Mouse (Mus musculus): Measurements from ENCODE around the gene Duox2. TPM values are rescaled to one million over a fixed set of nuclear protein-coding genes. Genes with fewer than 3 reads are reported as not detected.

Gene Duox2
- total RNA-seq, 1 experiment from 2014 or later, result not detected

DNA sequence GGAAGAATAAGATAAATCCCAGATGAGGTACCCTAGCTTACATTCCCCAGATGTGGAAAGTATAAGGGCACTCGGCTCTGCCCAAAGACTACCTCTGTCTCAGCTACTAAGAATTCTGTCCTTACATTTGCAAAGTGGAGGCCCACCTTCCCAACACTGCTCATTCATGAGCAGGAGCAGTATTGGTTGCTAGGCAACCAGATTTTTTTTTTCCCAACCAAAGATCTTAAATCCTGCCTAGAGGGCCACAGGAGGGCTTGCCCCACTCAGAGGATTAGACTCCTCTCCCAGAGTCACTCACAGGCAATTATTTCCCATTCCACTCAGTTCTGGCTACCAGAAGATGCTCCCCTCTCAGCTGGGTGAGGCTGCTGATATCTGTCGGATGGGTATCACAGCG lies 33.6 kb downstream of the Duox2 start:
- ATAC-seq (replicated peaks in 1 of 2; ENCODE audit: insufficient read depth in 1 of 2, low FRiP score in 2 of 2, low TSS enrichment in 1 of 2, low read depth in 1 of 2, poor library complexity in 2 of 2, severe bottlenecking in 2 of 2), result no peak

GRCm38 (mm10) chr2:122260729-122261128 lies 37.5 kb downstream of the Duox2 start:
- no peak for ATAC-seq (replicated peaks in 1 of 2; ENCODE audit: insufficient read depth in 1 of 2, low FRiP score in 2 of 2, low TSS enrichment in 1 of 2, low read depth in 1 of 2, poor library complexity in 2 of 2, severe bottlenecking in 2 of 2)

GRCm38 (mm10) chr2:122255997-122256396 lies 42.3 kb downstream of the Duox2 start:
- no peak for ATAC-seq (replicated peaks in 1 of 2; ENCODE audit: insufficient read depth in 1 of 2, low FRiP score in 2 of 2, low TSS enrichment in 1 of 2, low read depth in 1 of 2, poor library complexity in 2 of 2, severe bottlenecking in 2 of 2)

DNA sequence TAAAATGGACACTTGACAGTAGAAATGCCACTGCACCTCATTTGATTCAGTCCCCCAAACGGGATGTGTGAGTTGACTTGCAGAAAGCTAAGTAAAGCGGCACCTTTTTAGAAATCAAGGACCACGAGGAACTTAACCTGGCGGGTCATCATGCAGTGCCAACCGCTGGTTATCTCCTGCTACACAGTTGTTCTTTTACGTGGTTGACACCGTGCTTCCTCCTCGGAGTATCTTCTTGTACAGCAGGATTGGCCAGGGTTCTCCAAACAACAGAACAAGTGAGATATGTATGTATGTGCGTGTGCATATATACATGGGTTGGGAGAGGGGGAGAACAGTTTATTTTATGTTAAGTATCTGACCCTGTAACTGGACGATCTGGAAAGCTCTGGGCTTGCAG lies 50.5 kb downstream of the Duox2 start:
- no peak for ATAC-seq (replicated peaks in 1 of 2; ENCODE audit: insufficient read depth in 1 of 2, low FRiP score in 2 of 2, low TSS enrichment in 1 of 2, low read depth in 1 of 2, poor library complexity in 2 of 2, severe bottlenecking in 2 of 2)

DNA sequence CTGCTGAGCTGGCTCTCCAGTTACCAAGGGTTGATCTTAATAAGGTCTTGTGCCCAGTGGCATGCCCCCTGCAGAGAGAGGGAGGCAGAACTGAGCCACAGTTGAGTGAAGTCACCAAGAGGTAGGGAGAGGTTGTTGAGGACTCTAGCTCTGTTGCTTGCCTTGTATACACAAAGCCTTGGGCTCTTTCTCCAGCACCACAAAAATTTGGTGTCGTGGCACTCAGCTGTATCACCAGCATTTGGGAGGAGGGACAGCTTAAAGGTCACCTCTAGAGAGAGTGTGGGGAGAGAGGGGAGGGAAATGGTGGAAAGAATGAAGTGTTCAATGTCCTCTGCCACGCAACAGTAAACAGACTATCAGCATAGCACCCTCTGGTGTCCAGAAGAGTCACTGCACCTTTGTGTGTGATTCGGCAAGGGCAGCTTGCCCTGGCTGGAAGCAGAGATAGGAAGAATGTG lies 54.5 kb downstream of the Duox2 start:
- ATAC-seq (replicated peaks in 1 of 2; ENCODE audit: insufficient read depth in 1 of 2, low FRiP score in 2 of 2, low TSS enrichment in 1 of 2, low read depth in 1 of 2, poor library complexity in 2 of 2, severe bottlenecking in 2 of 2), result peak; percentile 83 to 89

DNA sequence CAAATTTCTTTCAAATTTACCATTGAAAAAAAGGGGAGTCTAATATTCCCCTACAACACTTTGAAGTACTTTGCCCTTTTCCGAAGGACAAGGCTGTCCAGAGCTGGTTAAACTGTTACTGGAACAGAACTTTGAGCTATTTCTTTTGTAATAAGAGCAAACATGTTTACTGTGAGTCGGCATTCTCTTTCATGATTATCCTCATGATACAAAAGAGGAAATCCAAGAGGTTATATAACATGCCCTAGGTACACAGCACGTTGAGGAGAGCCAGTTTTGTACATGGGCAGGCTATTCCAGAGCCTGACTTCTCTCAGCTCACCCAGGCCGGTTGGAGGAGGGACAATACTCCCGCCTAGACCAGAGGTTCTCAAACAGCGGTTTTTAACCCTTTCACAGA lies 56.3 kb downstream of the Duox2 start:
- no peak for ATAC-seq (replicated peaks in 1 of 2; ENCODE audit: insufficient read depth in 1 of 2, low FRiP score in 2 of 2, low TSS enrichment in 1 of 2, low read depth in 1 of 2, poor library complexity in 2 of 2, severe bottlenecking in 2 of 2)

GRCm38 (mm10) chr2:122241226-122241625 lies 57.0 kb downstream of the Duox2 start:
- no peak for ATAC-seq (replicated peaks in 1 of 2; ENCODE audit: insufficient read depth in 1 of 2, low FRiP score in 2 of 2, low TSS enrichment in 1 of 2, low read depth in 1 of 2, poor library complexity in 2 of 2, severe bottlenecking in 2 of 2)

DNA sequence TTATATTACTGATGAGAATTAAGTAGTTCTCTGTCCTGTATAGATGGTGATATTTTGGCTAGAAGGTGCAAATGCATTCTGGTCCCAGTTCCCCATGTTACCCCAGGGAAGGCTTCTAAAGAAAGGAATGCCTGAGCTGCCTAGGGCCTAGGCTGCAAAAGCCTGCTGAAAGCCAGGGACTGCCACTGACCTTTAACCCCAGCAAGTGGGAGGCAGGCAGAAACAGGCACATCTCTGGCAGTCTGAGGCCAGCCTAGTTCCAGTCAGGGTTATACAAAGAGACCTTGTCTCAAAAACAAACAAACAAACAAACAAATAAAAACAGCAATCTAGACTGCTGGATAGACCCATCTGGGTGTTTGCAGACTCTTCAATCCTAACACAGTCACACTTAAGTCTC lies 57.5 kb downstream of the Duox2 start:
- no peak for ATAC-seq (replicated peaks in 1 of 2; ENCODE audit: insufficient read depth in 1 of 2, low FRiP score in 2 of 2, low TSS enrichment in 1 of 2, low read depth in 1 of 2, poor library complexity in 2 of 2, severe bottlenecking in 2 of 2)

DNA sequence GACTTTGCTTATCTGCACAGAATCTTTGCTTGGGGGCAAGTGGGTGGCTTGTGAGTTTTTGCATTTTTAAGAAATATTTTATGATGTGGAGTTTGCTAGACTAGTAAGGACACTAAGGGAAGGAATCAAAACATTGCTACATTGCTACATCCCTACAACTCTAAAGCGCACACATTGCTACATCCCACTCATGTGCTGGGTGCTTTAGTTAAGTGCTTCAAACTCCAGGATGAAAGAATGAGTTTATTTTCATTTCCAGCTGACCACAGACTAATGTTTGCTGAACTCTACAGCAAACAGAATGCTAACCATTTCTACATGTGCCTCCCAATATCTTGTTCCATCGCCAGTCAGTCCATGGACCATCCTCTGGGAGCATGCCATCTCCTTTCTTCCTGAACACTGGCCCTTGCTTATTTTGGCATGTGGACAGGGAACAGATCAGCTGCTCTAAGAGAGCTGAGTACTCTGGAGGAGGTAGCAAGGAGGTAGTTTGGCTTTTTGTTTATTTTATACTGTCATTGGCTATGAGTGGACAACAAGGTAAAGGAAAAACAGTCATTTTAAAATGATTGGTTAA lies 60.3 kb downstream of the Duox2 start:
- no peak for ATAC-seq (replicated peaks in 1 of 2; ENCODE audit: insufficient read depth in 1 of 2, low FRiP score in 2 of 2, low TSS enrichment in 1 of 2, low read depth in 1 of 2, poor library complexity in 2 of 2, severe bottlenecking in 2 of 2)

DNA sequence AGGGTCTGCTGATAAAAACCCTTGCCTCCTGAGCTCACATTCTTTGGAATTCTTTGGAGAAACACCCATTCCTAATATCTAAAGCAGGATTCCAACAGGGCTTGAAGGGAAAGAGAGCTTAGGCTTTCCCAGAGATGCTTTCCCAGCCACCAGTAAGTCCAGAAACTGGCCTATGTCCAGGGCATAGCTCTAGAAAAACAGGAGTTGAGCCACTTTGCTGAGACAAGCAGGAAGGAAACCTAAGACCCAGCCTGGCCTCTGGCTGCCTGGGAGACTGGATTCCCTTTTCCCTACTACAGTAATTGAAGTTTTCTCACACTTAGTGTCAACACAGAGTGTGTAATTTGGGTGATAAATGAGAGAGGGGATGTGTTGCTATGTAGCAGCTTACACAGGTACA lies 61.9 kb downstream of the Duox2 start:
- no peak for ATAC-seq (replicated peaks in 1 of 2; ENCODE audit: insufficient read depth in 1 of 2, low FRiP score in 2 of 2, low TSS enrichment in 1 of 2, low read depth in 1 of 2, poor library complexity in 2 of 2, severe bottlenecking in 2 of 2)

GRCm38 (mm10) chr2:122235425-122235824 lies 62.8 kb downstream of the Duox2 start:
- peak in 1 of 2 experiments; percentile 8; a peak in 1 of 4 replicates for ATAC-seq (replicated peaks in 1 of 2; ENCODE audit: insufficient read depth in 1 of 2, low FRiP score in 2 of 2, low TSS enrichment in 1 of 2, low read depth in 1 of 2, poor library complexity in 2 of 2, severe bottlenecking in 2 of 2)

GRCm38 (mm10) chr2:122234611-122235288 lies 63.5 kb downstream of the Duox2 start, which contains the start of gene Sord:
Sord (plus strand) TSS chr2:122234749.
- ATAC-seq (replicated peaks in 1 of 2; ENCODE audit: insufficient read depth in 1 of 2, low FRiP score in 2 of 2, low TSS enrichment in 1 of 2, low read depth in 1 of 2, poor library complexity in 2 of 2, severe bottlenecking in 2 of 2), result peak; percentile 81 to 87

DNA sequence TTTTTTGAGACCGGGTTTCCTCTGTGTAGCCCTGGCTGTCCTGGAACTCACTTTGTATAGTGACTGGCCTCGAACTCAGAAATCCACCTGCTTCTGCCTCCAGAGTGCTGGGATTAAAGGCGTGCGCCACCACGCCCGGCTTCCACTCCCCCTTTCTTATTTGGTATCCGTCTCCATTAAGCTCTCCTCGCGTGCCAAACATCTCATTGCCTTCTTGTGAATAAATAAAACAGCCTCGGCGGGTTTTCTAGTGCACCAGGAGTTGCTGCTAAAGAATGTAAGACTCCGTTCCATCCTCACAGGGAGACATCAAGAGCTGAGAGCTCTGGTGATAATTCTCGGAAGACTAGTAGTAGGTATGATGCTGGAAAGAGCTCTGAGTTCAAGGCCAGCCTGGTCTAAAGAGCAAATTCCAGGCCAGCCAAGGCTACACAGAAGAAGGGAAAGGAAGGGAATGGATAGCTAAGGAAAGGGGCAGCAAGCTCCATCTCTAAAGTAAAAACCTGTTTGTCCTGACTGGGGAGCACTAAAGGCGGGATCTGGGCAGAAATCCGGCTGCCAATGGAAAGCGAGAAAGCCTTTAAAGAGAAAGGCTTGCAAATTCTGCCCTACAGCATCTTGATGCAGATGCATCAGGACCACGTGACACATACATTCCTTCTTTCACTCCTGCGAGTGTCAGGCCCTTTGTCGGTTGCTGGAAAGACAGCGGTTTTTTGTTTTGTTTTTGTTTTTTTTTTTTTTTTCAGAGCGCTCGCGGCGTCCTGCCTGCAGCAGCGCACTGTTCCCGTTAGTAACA lies 64.3 kb downstream of the Duox2 start:
- peak; percentile 19 to 30; a peak in 3 of 4 replicates for ATAC-seq (replicated peaks in 1 of 2; ENCODE audit: insufficient read depth in 1 of 2, low FRiP score in 2 of 2, low TSS enrichment in 1 of 2, low read depth in 1 of 2, poor library complexity in 2 of 2, severe bottlenecking in 2 of 2)

DNA sequence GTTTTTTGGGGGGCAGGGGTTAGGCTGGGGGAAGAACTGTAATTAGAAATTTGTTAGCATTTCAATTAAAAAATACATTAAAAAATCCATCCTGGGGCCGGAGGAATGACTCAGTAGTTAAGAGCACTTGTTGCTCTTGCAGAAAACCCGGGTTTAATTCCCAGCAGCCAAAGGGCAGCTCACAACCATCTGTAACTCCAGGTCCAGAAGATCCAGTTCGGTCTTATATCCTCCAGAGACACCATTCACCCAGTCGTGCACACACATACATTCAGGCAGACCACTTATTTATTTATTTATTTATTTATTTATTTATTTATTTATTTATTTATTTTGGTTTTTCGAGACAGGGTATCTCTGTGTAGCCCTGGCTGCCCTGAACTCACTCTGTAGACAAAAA lies 64.9 kb downstream of the Duox2 start:
- ATAC-seq (replicated peaks in 1 of 2; ENCODE audit: insufficient read depth in 1 of 2, low FRiP score in 2 of 2, low TSS enrichment in 1 of 2, low read depth in 1 of 2, poor library complexity in 2 of 2, severe bottlenecking in 2 of 2), result no peak

- ATAC-seq (replicated peaks in 1 of 2; ENCODE audit: insufficient read depth in 1 of 2, low FRiP score in 2 of 2, low TSS enrichment in 1 of 2, low read depth in 1 of 2, poor library complexity in 2 of 2, severe bottlenecking in 2 of 2), result no peak
These were observed 66.6 kb downstream of the Duox2 start for GRCm38 (mm10) chr2:122231616-122232015.

DNA sequence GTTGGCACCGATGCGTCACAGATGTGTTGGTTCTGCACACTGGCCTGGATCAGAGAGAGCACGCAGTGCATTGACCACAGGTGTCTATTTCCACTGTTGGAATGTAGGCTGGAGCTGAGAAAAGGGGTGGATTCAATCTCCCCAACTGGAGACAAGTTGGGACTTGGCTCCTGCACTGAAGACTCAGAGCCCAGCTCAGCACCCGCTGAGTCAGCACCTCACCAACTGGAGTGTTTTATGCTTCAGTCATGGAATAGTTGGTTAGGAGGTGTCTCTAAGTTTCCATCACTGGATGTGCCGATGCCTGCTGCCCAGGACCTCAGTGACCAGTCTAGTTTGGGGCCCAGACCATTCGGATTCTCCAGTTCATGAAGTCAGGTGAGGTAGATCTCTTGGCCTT lies 67.9 kb downstream of the Duox2 start:
- ATAC-seq (replicated peaks in 1 of 2; ENCODE audit: insufficient read depth in 1 of 2, low FRiP score in 2 of 2, low TSS enrichment in 1 of 2, low read depth in 1 of 2, poor library complexity in 2 of 2, severe bottlenecking in 2 of 2), result no peak

All from hematopoietic stem cell, adult 5-6 weeks (primary cell).